Mouse (Mus musculus) Patski (cell line): Measurements from ENCODE around the gene Tnnt3. TPM values are rescaled to one million over a fixed set of nuclear protein-coding genes. Genes with fewer than 3 reads are reported as not detected.

Source experiments
- ATAC-seq: fragments of 100-300 bp; one replicate; pipeline ENCODE4 v1.8.0; 2021
- CTCF ChIA-PET: fragments of 350-600 bp; sonication (Branson Sonifier 250); formaldehyde crosslinking; loops from one replicate; lab custom pipeline; 2022; ENCODE audit warnings: inconsistent platforms; lab: Charles Lee
- POLR2A ChIA-PET: fragments of 350-600 bp; sonication (Branson Sonifier 250); formaldehyde crosslinking; loops from one replicate; lab custom pipeline; 2022; ENCODE audit warnings: antibody characterized with exemption, inconsistent platforms; lab: Charles Lee
- DNase-seq: peaks from one replicate; pipeline ENCODE4 v3.0.0-alpha.2; 2011; ENCODE audit warnings: low read depth, low spot score
- H3K27me3 ChIP-seq: fragments of 371-371 bp; one replicate; pipeline ENCODE4 v1.5.1; 2021
- CTCF ChIP-seq: fragments of 100-300 bp; IDR thresholded peaks from one replicate; pipeline ENCODE4 v1.5.1; 2021
- in situ Hi-C: fragments of 300-500 bp; cut with MboI; formaldehyde crosslinking; loops from 3 replicates; pipeline ENCODE4 v1.11.1; 2018; ENCODE audit warnings: low pct_unique_long_range_greater_than_20kb, mixed read lengths
- polyA plus RNA-seq: library from polyadenylated mRNA; unstranded; gene quantifications from one replicate; pipeline ENCODE4 v1.2.3, GENCODE M21; 2021

The Tnnt3 gene
- polyA plus RNA-seq, 1 experiment from 2014 or later: 0.22 TPM

DNA sequence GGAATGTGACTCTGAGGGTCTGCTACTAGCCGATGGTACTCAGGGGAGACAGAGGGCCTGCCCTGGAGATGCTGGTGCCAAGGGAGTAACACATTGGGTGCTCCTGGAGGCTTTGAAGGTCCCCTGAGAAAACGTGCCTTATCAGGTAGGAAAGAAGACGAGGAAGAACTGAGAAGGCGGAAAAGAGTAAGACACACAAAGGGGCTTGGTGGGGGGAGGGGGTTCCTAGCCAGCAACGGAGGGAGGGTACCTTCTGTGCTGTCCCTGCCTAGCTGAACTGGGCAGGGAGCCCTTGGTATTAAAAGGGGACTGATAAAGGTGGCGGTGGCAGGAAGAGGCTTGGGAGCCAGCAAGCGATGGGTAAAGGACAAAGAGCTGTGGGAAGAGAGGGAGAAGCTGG, 23.0 kb upstream of the Tnnt3 start:
- ATAC-seq (no peak), DNase-seq (no peak)
- POLR2A ChIA-PET: interaction anchor here (0.9 kb wide), 1 partner anchor 39 kb away, joined by 3 read pairs; no protein-coding TSS in a partner anchor
- TF ChIP-seq CTCF: no peak
- in situ Hi-C loops: no loop called here
- CTCF ChIA-PET: no interaction called here
- H3K27me3 ChIP-seq: no peaks in the 10 kb centered on the region

DNA sequence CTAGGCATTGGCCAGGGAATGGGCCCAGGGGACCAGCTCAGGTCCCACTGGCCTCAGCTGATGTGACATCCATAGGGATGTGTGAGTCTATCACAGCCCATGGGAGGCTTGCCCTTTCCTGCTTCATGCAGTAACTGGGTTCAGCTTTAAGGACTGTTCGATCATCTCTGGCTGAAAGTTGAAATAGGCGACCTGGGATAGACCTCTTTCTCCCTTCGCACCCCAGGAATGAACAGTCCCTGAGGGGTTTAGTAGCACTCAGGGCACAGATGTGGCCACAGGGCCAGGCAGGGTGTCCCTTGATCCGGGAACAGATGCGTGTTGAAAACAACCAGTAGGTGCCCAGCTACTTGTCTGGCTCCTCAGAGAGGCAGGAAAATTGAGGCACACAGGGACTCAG, 22.4 kb upstream of the Tnnt3 start:
- H3K27me3 ChIP-seq: no peaks in the 10 kb centered on the region
- no peak for TF ChIP-seq CTCF
- no peak for ATAC-seq
- ChIA-PET CTCF (interaction anchor here (1.3 kb wide), 1 partner anchor 12 kb away, joined by 4 read pairs; no protein-coding TSS in a partner anchor), POLR2A (interaction anchor here (0.9 kb wide), 1 partner anchor 40 kb away, joined by 3 read pairs; no protein-coding TSS in a partner anchor)
- DNase-seq: no peak
- in situ Hi-C loops: no loop called here

- TF ChIP-seq CTCF: no peak
- POLR2A ChIA-PET: interaction anchor here (0.9 kb wide), 1 partner anchor 41 kb away, joined by 3 read pairs; no protein-coding TSS in a partner anchor
- no peak for DNase-seq
Measured at GRCm38 (mm10) chr7:142476795-142477452, 21.7 kb upstream of the Tnnt3 start.

DNA sequence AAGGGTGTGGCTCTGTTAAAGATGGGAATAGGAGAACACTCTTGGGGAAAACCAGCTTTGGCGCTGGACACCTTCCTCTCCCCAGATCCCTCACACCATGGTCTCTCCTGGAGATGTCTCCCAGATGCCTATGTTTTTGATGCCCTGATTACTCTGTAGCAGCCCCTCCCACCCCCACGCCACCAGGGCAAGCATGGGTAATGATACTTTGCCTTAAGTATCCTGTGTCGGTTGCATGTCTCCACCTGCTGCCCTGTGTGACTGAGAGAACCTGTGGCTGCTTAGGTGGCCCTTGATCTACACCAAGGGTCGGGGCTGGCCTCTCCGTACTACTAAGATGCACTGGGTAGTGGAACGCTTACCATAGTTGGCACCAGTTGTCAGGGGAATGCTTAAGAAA, 20.6 kb upstream of the Tnnt3 start:
- TF ChIP-seq CTCF: no peak
- DNase-seq (no peak), ATAC-seq (no peak)
- ChIA-PET CTCF (no interaction called here), POLR2A (no interaction called here)
- H3K27me3 ChIP-seq: no peaks in the 10 kb centered on the region
- in situ Hi-C loops: no loop called here

More at GRCm38 (mm10) chr7:142476795-142477452, 21.7 kb upstream of the Tnnt3 start:
- no peak for ATAC-seq
- H3K27me3 ChIP-seq: no peaks in the 10 kb centered on the region
- in situ Hi-C loops: no loop called here
- CTCF ChIA-PET: interaction anchor here (1.3 kb wide), 1 partner anchor 11 kb away, joined by 4 read pairs; no protein-coding TSS in a partner anchor

DNA sequence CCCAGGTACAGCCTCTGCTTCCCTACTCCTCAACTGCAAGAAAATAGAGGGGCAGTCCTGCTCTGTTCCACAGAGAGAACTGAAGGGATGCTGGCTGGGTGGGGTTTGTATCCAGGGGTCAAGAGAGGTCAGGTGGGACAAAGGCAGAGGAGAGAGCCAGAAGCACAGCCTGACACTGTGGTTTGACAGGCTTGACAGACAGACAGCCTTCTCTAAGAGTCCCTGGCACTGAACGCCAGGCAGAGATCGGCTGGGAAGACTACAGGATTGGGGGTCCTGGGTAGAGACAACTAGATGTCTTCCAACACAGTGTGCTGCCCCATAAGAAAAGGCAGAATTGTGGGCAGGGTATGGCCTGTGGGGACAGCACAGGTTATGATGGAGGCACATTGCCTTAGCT, 20.1 kb upstream of the Tnnt3 start:
- POLR2A ChIA-PET: no interaction called here
- DNase-seq (no peak), ATAC-seq (no peak)
- no peak for TF ChIP-seq CTCF
- no peaks in the 10 kb centered on the region for H3K27me3 ChIP-seq
- CTCF ChIA-PET: no interaction called here
- in situ Hi-C loops: no loop called here

DNA sequence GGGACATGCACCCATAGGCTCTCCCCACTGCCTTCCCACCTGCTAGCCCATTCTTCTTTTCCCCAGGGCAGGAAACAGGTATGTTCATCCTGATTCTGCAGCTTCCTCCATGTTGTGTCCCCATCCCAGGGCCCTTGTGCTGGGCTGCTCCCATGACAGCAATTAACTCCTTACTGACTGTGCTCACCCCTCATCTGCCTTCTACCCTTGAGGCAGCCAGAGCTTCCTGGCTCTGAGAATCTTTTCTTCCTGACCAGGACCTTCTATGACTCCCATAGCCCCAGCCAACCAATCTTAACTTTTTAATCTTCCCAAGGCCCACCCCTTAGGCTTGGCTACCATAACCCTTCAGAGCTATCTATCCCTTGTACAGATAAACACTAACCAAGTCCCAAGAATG, 19.3 kb upstream of the Tnnt3 start:
- POLR2A ChIA-PET: no interaction called here
- H3K27me3 ChIP-seq: no peaks in the 10 kb centered on the region

GRCm38 (mm10) chr7:142479886-142480285, 18.8 kb upstream of the Tnnt3 start:
- no peaks in the 10 kb centered on the region for H3K27me3 ChIP-seq
- ChIA-PET POLR2A (no interaction called here), CTCF (interaction anchor here (0.9 to 1.1 kb wide), 2 partner anchors 15 to 145 kb away, joined by 3 to 5 read pairs; no protein-coding TSS in a partner anchor)
- in situ Hi-C loops: no loop called here
- no peak for TF ChIP-seq CTCF
- no peak for ATAC-seq
- no peak for DNase-seq

More for the DNA sequence above, 19.3 kb upstream of the Tnnt3 start:
- ATAC-seq (no peak), DNase-seq (no peak)
- TF ChIP-seq CTCF: no peak
- in situ Hi-C loops: no loop called here
- CTCF ChIA-PET: interaction anchor here (0.9 to 1.1 kb wide), 2 partner anchors 15 to 145 kb away, joined by 3 to 5 read pairs; no protein-coding TSS in a partner anchor

DNA sequence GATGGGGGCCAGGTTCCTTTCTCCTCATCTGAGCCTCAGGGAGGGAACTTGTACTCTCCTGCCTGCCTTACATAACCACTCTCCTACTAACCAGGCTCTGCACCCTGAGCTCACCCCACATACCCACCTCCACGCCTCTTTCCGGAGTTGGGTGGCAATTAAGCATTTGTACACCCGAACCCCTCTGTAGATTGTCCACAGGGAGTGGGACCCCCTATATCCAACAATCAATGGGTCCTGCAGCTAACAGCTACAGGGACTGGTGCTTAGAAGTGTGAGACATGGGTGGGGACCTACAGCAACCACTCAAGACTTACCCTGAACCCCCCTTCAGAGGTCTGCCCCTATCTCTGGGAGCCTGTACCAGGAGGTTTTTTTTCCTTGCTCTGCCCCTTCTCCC, 18.0 kb upstream of the Tnnt3 start:
- ChIA-PET POLR2A (interaction anchor here (1.2 kb wide), 1 partner anchor 25 kb away, joined by 5 read pairs; no protein-coding TSS in a partner anchor), CTCF (interaction anchor here (1.2 to 2.6 kb wide), 5 partner anchors 16 to 43 kb away, joined by 3 to 9 read pairs (median 6); partner anchors contain the start of gene Tnnt3)
- ATAC-seq: no peak

GRCm38 (mm10) chr7:142481186-142481567, 17.5 kb upstream of the Tnnt3 start:
- in situ Hi-C loops: no loop called here
- no peak for TF ChIP-seq CTCF
- ChIA-PET CTCF (interaction anchor here (0.6 to 2.6 kb wide), 9 partner anchors 11 to 147 kb away, joined by 3 to 9 read pairs (median 3); partner anchors contain the start of gene Tnnt3), POLR2A (interaction anchor here (1.2 kb wide), 1 partner anchor 26 kb away, joined by 5 read pairs; no protein-coding TSS in a partner anchor)
- no peak for DNase-seq
- no peaks in the 10 kb centered on the region for H3K27me3 ChIP-seq
- ATAC-seq: no peak

More for the DNA sequence above, 18.0 kb upstream of the Tnnt3 start:
- in situ Hi-C loops: no loop called here
- TF ChIP-seq CTCF: no peak
- no peak for DNase-seq
- no peaks in the 10 kb centered on the region for H3K27me3 ChIP-seq

GRCm38 (mm10) chr7:142481568-142482255, 16.9 kb upstream of the Tnnt3 start:
- no peaks in the 10 kb centered on the region for H3K27me3 ChIP-seq
- peak; percentile 31 for ATAC-seq
- no peak for TF ChIP-seq CTCF
- in situ Hi-C loops: no loop called here
- ChIA-PET CTCF (interaction anchor here (0.6 to 2.6 kb wide), 10 partner anchors 12 to 147 kb away, joined by 3 to 9 read pairs (median 3); partner anchors contain the start of gene Tnnt3), POLR2A (interaction anchor here (1.2 kb wide), 2 partner anchors 26 to 61 kb away, joined by 3 to 5 read pairs; no protein-coding TSS in a partner anchor)
- peak; percentile 47 for DNase-seq
